Mouse (Mus musculus): ENCODE results near the gene Iqch. TPM values are rescaled to one million over a fixed set of nuclear protein-coding genes. Genes with fewer than 3 reads are reported as not detected.

The Iqch gene
- polyA plus RNA-seq (2012): 0.03 TPM in 1 of 2 replicates, not detected in the other

DNA sequence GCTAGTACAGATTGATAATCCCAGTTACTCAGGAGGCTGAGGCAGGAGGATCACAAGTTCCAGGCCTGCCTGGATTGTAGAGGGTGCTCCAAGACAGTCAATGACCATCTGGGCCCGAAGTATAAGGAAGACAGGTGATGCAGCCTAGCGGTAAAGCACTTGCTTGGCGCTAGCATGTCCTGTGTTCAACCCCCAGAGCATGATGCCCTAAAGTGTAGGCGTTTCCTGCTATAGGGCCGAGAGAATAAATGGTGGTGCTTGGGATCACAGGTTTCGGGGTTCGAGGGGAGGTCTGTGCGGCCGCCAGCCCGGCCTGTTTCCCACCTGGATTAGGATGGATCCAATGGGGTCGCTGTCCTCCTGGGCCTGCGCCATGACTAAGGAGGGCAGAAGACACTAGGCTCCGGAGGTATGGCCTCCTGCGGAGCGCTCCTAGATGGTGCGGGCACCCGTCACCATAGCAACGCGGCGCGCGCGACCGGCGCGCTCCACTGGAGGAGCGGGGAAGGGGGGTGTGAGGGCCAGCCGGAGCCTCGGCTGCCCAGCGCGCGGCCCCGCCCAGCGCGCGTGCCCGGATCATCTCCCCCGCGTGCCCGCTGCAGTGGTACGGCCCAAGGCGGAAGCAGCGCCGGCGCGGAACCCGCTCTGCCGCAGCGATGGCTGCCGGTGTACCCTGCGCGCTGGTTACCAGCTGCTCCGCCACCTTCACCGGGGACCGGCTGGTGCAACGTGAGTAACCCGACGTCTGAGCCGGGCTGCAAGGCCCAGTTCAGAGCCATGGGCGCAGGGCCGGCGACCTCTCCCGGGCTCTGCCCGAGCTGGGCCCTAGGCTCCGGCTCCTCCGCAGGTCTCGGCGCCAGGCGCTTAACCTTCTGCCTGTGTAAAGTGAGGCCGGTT, at the start of gene Iqch, which contains the start of gene Aagab:
Gene Iqch, minus strand, starts transcription at position 451 of the 897 bp plus-strand sequence.
Gene Aagab, plus strand, starts transcription at position 618 of the 897 bp plus-strand sequence.

DNA sequence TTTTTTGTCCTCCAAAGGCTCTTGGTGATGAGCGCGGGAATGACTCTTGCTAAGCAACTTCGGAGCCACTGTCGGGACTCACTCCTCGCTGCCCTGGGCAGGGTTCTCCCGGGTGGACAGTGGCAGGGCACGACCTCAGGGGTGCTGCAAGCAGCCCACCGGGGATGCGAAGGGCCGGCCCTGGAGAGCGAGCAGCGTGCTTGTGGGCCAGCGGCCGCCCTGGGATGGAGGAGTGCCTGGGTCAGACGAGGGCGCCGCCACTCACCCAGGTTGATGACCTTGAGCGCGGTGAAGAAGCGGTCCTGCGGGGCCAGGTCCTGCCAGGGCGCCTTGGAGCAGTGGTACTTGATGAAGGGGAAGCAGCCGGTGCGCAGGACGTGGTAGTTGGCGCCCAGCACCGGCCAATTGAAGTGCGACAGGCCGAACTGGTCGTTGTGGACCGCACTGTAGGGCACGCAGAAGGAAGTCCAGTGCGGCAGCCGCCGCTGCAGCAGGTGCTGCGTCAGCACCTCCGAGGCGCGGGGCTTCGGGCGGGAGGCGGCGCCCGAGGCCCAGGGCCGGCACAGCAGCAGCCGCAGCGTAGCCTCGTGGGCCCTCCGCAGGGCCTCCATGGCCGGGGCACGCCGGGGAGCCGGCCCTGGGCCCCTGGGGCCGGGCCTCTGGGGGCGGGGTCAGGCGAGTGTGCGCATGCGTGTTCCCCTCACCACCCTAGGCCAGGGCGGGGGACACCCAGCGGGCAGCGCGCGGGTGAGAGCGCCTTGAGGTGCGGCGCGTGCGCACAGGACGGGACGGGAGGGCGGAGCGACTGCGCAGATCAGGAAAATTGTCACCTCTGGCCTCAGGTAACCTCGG, 203.5 kb downstream of the Iqch start, which contains the start of gene 2300009A05Rik:
Gene 2300009A05Rik, minus strand, starts transcription at position 636 of the 852 bp plus-strand sequence.

DNA sequence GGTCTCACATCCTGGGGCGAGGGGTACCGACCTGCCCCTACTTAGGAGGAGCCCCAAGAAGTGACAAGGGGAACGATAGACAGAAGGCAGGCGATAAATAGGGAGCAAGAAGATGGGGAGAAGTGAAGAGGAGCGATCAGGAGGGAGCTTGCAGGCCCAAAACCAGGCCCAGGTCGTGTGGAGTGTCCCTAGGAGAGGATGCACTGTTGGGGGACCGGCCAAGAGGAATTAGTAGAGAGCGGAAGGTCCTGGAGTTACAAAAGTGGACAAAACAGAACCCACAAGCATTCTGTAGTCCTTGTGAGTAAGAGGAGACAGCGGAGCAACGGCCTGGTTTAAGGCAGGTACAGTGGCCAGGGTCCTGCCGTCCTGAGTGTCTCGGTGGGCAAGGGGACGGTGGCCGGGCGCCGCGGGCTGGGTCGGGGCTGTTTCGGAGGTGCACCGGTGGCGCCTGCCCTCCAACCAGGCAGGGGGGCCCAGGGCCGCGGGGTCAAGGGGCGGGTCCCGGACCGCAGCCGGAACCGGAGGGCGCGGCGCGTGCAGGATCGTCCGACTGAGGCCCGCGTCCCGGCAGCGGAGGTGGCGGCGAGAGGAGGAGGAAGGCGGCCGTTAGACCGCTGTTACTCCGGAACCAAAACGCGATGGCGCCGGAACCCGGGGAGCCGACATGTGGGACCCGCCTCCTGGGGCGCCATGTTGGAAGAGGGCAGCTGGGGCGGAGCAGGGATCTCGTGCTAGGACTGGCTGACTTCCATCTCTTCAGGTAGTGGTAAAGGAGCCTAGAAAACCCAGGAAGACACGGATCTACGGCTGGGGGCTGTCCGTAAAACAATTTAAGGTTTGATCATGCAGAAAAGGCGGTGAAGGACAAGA, 224.8 kb downstream of the Iqch start, which contains the start of gene Map2k5:
Gene Map2k5, minus strand, starts transcription at position 633 of the 873 bp plus-strand sequence.

Other genes with a start within 250 kb of the Iqch start
- gene Map2k5, start 224.6 kb downstream of the Iqch start, polyA plus RNA-seq (2012): 45.2 and 47.1 TPM in 2 replicates
- gene 2300009A05Rik, start 203.2 kb downstream of the Iqch start, polyA plus RNA-seq (2012): 52.7 and 55.8 TPM in 2 replicates
- 7.1 and 8.6 TPM in 2 replicates for gene Aagab, start 167 bp upstream of the Iqch start, polyA plus RNA-seq (2012)
- 10.0 and 10.1 TPM in 2 replicates for gene Smad3, start 155.5 kb upstream of the Iqch start, polyA plus RNA-seq (2012)

All from megakaryocyte-erythroid progenitor cell, adult 5 weeks (primary cell).